Mouse (Mus musculus) forebrain, embryonic 12.5 days (tissue): Measurements from ENCODE around the gene Yipf4. TPM values are rescaled to one million over a fixed set of nuclear protein-coding genes. Genes with fewer than 3 reads are reported as not detected.
"Not testable (repeated sequence)": the region's sequence is repeated elsewhere in the genome, so short reads cannot be mapped to it uniquely, and the experiment has no call there.

Experiments used
- ATAC-seq: fragments of 200-750 bp; cut with Nextera tagmentation; 2 replicates; pipeline ENCODE4 v1.8.0; 2017; ENCODE audit warnings: moderate TSS enrichment; ENCODE audit not compliant: low FRiP score
- H3K27ac ChIP-seq: fragments of 300-500 bp; sonication (generic); 2 replicates; pipeline ENCODE4 v1.5.1; 2016; ENCODE audit warnings: mild to moderate bottlenecking
- H3K27me3 ChIP-seq: fragments of 300-500 bp; sonication (generic); 2 replicates; pipeline ENCODE4 v1.6.1; 2016; ENCODE audit warnings: mild to moderate bottlenecking
- H3K36me3 ChIP-seq: fragments of 300-500 bp; sonication (generic); replicated peaks from 2 replicates; pipeline ENCODE4 v1.6.1; 2016; ENCODE audit warnings: mild to moderate bottlenecking
- H3K4me1 ChIP-seq: fragments of 300-500 bp; sonication (generic); 2 replicates; pipeline ENCODE4 v1.6.1; 2016
- H3K4me2 ChIP-seq: fragments of 300-500 bp; sonication (generic); 2 replicates; pipeline ENCODE4 v1.6.1; 2016; ENCODE audit warnings: mild to moderate bottlenecking, moderate library complexity
- H3K4me3 ChIP-seq: fragments of 300-500 bp; sonication (generic); replicated peaks from 2 replicates; pipeline ENCODE4 v1.5.1; 2016; ENCODE audit warnings: mild to moderate bottlenecking
- H3K9ac ChIP-seq: fragments of 300-500 bp; sonication (generic); 2 replicates; pipeline ENCODE4 v1.6.1; 2016; ENCODE audit warnings: mild to moderate bottlenecking
- H3K9me3 ChIP-seq: fragments of 300-500 bp; sonication (generic); 2 replicates; pipeline ENCODE4 v1.6.1; 2016
- WGBS: fragments of 180-500 bp; shearing (Covaris S2); methylation state at CpG from one replicate; pipeline ENCODE4 v1.1.7; 2016; 5-methylcytosine and 5-hydroxymethylcytosine counted together
- polyA plus RNA-seq: library from polyadenylated mRNA; unstranded; fragments of >200 nt; fragmentation: Nextera tagmentation; extraction: Ambion mirVana; gene quantifications from 2 replicates; pipeline ENCODE4 v1.2.1, GENCODE M21; 2016

Gene Yipf4
- 52.6 and 54.9 TPM in 2 replicates for polyA plus RNA-seq

DNA sequence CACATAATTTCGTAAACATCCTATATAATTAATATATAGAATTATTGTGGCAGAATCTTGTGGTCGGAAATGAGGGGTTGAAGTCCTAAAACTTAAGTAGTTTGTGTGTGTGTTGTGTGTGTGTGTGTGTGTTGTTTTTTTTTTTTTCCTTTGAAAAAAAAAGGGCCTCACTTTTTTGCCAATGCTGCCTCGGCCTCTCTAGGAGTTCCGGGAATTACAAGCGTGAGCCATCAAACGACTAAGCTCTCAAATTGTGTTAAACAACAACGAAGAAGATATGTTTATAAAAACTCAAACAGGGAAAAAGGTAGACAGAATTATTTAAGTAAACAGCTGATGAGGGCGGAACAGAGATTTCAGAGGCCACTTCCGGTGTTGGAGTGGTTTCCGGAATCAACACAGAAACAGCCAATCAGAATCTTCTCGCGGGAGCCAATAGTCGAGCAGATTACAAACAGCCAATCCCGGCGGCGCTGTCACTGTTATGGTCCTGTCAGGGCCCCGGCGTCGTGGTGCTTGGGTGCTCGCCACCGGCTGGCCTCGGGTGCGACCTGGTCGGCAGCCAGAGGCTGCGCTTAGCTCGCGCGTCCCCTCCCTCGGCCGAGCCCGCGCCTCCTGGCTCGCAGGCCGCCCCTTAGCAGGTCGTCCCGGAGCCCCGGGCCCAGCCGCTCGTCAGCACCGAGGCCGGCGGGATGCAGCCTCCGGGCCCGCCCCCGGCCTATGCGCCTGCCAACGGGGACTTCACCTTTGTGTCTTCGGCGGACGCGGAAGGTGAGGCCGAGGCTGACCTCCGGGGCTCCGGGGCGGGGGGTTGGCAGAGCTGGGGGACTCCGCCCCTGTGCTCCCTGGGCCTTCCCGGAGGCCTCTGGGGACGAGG lies at the start of gene Yipf4:
Gene Yipf4, plus strand, starts transcription at position 470 of the 877 bp plus-strand sequence.
- WGBS: 4% methylated on average over 58 of the region's 58 CpGs
- Histone ChIP-seq H3K9me3 (no peaks in the 10 kb centered on the region), H3K4me2 (peak within 1 kb of the TSS; percentile 69), H3K4me3 (peak within 1 kb of the TSS; percentile 99), H3K27me3 (no peaks in the 10 kb centered on the region; the same call in 1 of the 2 replicates), H3K27ac (peak within 1 kb of the TSS; percentile 80), H3K4me1 (peaks cover 6% of the 10 kb centered on the region), H3K9ac (peak within 1 kb of the TSS; percentile 91), H3K36me3 (peaks cover 15% of the 10 kb centered on the region)
- ATAC-seq: peak; percentile 100

DNA sequence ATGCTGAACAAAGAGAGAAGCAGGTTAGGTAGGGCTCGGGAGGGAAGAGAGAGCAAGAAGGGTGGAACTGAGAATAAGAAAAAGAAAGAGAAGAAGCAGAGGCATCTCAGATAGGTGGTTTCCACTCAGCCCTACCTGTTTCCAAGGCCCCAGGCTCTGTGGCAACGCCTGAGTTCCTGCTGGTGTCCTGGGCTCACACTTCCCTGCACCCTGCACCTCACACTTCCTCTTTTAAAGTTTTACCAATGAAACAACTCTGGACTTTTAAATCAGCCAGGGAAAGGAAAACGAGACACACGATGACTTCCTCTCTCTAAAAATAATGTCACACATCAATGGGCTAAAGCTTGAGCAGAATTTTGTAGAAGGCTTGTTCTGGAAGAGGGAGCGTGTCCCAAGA lies 48.8 kb upstream of the Yipf4 start:
- Histone ChIP-seq H3K27ac (no peak overlapping the region), H3K36me3 (no peaks in the 10 kb centered on the region), H3K27me3 (no peaks in the 10 kb centered on the region), H3K9ac (no peak overlapping the region), H3K4me2 (no peak overlapping the region), H3K4me1 (no peaks in the 10 kb centered on the region), H3K4me3 (no peak overlapping the region), H3K9me3 (no peaks in the 10 kb centered on the region)
- ATAC-seq: no peak
- 82% methylated on average over 5 of the region's 5 CpGs for WGBS

DNA sequence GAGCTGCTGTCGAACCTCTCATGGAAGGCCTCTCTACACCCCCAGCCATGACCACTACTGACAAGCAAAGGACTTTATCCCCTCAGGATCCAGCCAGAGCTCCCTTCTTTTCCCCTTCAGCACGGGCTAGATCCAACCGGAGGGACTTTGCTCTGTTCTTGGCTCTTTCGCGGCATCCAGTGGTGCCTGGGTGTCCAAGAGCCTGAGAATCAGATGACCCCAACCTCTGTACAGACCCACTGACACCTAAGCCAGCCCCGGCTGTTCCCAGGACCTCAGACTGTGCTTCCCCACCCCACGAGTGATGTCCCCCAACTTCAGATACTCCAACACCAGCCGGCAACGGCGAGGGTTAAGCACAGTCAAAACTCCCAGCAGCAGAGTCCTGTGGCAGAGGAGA lies 39.5 kb upstream of the Yipf4 start:
- ATAC-seq: no peak
- Histone ChIP-seq H3K4me1 (no peaks in the 10 kb centered on the region), H3K4me2 (no peak overlapping the region), H3K27ac (no peak overlapping the region), H3K27me3 (no peaks in the 10 kb centered on the region), H3K36me3 (no peaks in the 10 kb centered on the region), H3K4me3 (no peak overlapping the region), H3K9ac (no peak overlapping the region), H3K9me3 (no peaks in the 10 kb centered on the region)
- WGBS: 91% methylated on average over 10 of the region's 10 CpGs

DNA sequence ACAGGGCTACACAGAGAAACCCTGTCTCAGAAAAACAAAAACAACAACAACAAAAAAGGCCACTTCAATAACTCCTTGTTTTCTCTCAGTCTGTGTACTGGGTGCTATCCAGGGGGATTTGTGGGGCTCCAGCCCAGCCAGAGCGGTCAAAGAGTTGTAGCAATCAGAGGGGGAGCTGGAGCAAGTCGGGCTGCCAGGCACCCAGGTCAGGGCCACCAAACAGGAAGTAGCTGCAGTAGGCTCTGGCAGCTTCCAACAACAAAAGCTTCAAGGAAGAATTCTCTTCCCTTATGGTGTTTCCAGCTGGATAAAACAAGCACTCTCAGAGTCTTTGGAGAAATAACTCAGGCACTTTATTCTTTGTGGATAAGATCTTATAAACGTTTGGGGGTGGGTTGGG lies 35.4 kb upstream of the Yipf4 start:
- Histone ChIP-seq H3K36me3 (no peaks in the 10 kb centered on the region), H3K27ac (no peak overlapping the region), H3K9ac (no peak overlapping the region), H3K4me2 (no peak overlapping the region), H3K9me3 (no peaks in the 10 kb centered on the region), H3K27me3 (no peaks in the 10 kb centered on the region), H3K4me3 (no peak overlapping the region), H3K4me1 (no peaks in the 10 kb centered on the region)
- WGBS: 82% methylated on average over 3 of the region's 3 CpGs
- ATAC-seq: no peak

DNA sequence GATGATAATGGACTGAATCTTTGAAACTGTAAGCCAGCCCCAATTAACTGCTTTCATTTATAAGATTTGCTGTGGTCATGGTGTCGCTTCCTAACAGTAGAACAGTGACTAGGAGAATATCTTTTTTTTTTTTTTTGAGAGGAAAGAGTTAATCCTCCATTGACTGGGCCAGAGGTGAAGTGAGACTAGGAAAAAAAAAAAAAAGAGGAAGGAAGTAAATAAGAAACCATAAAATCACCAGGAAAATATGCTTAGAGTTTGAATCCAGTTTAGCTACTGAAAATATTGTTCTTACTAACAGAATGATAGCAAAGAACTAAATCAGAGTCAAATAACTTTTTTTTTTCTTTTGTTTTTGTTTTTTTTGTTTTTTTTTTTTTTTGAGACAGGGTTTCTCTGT lies 34.6 kb upstream of the Yipf4 start:
- H3K4me1 ChIP-seq: no peaks in the 10 kb centered on the region

DNA sequence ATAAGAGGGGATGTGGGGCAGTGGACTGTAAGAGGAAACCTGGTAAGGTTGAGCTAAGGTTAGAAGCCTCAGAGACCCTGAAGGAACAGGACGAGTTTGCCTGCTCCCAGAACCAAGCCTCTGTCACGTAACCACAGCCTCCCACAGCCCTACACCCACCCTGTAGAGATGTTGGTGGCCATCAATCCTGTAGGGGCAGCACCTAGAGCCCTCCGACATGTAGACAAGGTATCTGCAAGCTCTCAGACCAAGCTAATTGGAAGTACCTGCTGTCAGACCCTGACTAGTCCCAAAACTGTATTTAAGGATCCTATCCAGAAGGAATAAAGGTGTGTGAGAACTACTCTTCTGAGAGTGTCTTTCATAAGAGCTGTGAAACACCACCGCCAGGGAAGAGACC lies 33.9 kb upstream of the Yipf4 start:
- 90% methylated on average over 4 of the region's 4 CpGs for WGBS

More for the DNA sequence above, 34.6 kb upstream of the Yipf4 start:
- no peak overlapping the region for H3K9ac ChIP-seq
- 96% methylated on average over 1 of the region's 1 CpGs for WGBS
- no peak overlapping the region for H3K4me3 ChIP-seq
- no peak overlapping the region for H3K27ac ChIP-seq
- ATAC-seq: no peak
- H3K36me3 ChIP-seq: no peaks in the 10 kb centered on the region
- H3K4me2 ChIP-seq: no peak overlapping the region
- H3K9me3 ChIP-seq: no peaks in the 10 kb centered on the region
- H3K27me3 ChIP-seq: no peaks in the 10 kb centered on the region

DNA sequence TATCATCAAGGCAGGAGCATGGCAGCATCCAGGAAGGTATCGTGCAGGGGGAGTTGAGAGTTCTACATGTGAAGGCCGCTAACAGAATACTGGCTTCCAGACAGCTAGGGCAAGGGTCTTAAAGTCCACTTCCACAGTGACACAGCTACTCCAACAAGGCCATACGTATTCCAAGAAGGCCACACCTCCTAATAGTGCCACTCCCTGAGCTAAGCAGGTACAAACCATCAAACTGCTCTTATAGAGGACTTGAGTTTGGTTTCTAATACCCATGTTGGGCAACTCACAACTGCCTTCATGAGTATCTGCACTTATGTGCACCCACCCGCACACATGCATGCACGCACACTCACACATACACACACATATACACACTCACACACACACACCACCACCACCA lies 32.5 kb upstream of the Yipf4 start:
- Histone ChIP-seq H3K36me3 (no peaks in the 10 kb centered on the region), H3K27ac (no peak overlapping the region), H3K4me2 (no peak overlapping the region), H3K27me3 (no peaks in the 10 kb centered on the region), H3K9me3 (no peaks in the 10 kb centered on the region), H3K9ac (no peak overlapping the region), H3K4me1 (no peaks in the 10 kb centered on the region), H3K4me3 (no peak overlapping the region)
- no peak for ATAC-seq
- 93% methylated on average over 5 of the region's 5 CpGs for WGBS

More for the DNA sequence above, 33.9 kb upstream of the Yipf4 start:
- no peak overlapping the region for H3K4me3 ChIP-seq
- H3K4me2 ChIP-seq: no peak overlapping the region
- H3K9ac ChIP-seq: no peak overlapping the region
- H3K9me3 ChIP-seq: no peaks in the 10 kb centered on the region
- no peaks in the 10 kb centered on the region for H3K36me3 ChIP-seq
- H3K4me1 ChIP-seq: no peaks in the 10 kb centered on the region
- no peak overlapping the region for H3K27ac ChIP-seq
- no peak for ATAC-seq
- no peaks in the 10 kb centered on the region for H3K27me3 ChIP-seq

DNA sequence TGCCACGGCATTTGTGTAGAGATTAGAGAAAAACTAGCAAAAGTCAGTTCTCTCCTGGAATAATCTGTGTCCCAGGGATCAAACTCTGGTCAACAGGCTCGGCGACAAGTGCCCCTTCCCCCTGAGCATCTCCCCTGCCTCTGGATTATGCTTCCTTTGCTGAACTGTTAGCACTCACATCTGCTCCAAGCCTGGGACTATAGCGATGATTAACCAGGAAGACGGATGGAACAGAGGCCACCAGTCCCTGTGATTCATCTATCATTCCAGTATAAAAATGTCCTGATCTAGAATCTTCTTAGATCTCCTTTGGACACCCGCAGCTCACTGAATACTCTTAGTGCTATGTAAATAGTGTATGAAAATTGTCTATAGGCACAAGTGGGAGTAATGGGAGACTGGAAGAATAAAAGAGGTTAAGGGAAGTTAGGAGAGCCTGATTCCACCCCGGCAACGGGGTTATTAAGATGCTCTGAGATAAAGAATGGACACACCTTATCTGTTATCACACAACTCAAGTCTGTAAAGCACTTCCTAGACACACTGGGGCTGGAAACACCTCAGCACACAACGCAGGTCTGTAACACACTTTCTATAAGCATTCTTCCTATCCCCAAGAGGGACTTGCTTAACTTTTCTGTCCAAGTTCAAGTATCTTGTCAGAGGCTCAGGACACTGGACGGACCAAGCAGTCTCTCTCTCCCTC lies 31.2 kb upstream of the Yipf4 start:
- Histone ChIP-seq H3K4me2 (no peak overlapping the region), H3K4me3 (no peak overlapping the region), H3K9me3 (no peaks in the 10 kb centered on the region), H3K27me3 (no peaks in the 10 kb centered on the region), H3K9ac (no peak overlapping the region), H3K36me3 (no peaks in the 10 kb centered on the region), H3K4me1 (no peaks in the 10 kb centered on the region), H3K27ac (no peak overlapping the region)
- 77% methylated on average over 10 of the region's 10 CpGs for WGBS
- no peak for ATAC-seq

DNA sequence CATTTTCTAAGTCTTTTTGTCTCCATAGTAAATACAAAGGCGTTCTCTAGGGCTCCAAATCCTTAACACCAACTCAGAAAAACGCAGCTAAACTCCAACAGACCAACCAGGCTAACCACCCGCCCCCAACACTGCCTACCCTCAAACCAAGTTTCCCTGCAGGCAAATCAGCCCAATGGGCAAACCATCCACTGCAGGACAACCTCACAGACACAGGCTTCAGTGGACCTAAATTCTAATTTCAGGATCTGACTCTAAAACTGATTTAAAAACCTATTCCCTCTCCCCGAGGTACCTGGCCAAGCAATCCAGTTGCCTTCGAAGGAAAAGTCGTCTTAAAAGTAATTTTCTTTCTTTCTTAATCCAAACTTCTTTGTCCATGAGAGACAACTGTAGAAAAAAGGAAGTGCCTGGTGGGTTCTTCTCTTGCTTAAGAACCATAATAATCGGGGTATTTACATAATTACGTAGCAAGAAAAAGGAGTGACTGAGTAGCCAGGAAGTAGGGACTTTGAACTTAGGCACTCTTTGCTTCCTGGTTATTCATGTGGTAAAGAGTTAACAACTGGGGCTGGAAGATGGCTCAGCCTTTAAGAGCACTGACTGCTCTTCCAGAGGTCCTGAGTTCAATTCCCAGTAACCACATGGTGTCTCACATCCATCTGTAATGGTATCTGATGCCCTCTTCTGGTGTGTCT lies 30.4 kb upstream of the Yipf4 start, which contains the start of gene Nlrc4:
Gene Nlrc4, minus strand, starts transcription at position 432 of the 698 bp plus-strand sequence.
- Histone ChIP-seq H3K4me3 (no peak within 1 kb of the TSS), H3K4me1 (no peaks in the 10 kb centered on the region), H3K27me3 (no peaks in the 10 kb centered on the region), H3K36me3 (no peaks in the 10 kb centered on the region), H3K27ac (no peak within 1 kb of the TSS), H3K4me2 (no peak within 1 kb of the TSS), H3K9ac (no peak within 1 kb of the TSS), H3K9me3 (no peaks in the 10 kb centered on the region)
- 61% methylated on average over 8 of the region's 8 CpGs for WGBS
- ATAC-seq: no peak

DNA sequence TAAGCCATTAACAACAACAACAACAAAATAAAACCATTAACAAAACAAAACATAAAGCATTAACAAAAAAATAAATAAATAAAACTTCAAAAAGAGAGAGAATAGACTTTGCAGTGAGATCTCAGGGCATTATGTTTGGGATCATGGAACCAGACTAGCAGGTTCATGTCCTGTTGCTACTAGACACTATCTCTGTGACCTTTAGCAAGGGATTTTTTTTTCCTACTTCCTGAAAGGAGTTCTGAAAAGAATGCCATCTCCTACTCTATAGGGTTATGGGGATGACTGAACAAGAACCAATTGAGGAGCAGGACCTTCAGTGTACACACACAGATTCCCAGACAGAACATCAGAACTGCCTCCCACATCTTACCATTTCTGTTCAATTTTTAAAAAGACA lies 25.8 kb upstream of the Yipf4 start:
- no peak overlapping the region for H3K4me2 ChIP-seq
- no peak overlapping the region for H3K27ac ChIP-seq
- H3K4me1 ChIP-seq: no peaks in the 10 kb centered on the region
- no peaks in the 10 kb centered on the region for H3K27me3 ChIP-seq
- H3K4me3 ChIP-seq: no peak overlapping the region
- no peak for ATAC-seq
- H3K36me3 ChIP-seq: no peaks in the 10 kb centered on the region
- H3K9me3 ChIP-seq: no peaks in the 10 kb centered on the region
- H3K9ac ChIP-seq: no peak overlapping the region

DNA sequence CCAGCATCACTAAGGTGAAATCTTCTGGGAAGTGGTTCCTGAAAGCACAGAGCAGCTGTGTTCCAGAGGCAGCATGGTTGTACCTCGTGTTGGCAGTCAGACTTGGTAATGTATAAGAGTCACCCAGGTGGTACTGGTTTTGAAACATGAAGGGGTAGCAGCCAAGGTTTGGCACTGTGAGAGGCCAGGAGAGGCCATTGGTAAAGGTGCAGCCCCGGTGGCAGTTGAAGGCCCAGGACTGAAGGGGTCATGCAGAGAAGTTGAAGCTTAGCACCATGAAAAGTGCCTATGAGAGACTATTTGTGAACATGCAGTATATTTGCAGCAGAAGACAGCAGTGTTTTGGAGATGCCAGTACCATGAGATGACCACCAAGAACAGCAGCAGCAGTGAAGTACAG lies 21.3 kb upstream of the Yipf4 start:
- not testable (repeated sequence) for H3K36me3 ChIP-seq, H3K27me3 ChIP-seq, H3K27ac ChIP-seq, H3K4me2 ChIP-seq, H3K9me3 ChIP-seq, H3K4me3 ChIP-seq, H3K9ac ChIP-seq, H3K4me1 ChIP-seq, ATAC-seq
- WGBS: 78% methylated on average over 2 of the region's 2 CpGs

DNA sequence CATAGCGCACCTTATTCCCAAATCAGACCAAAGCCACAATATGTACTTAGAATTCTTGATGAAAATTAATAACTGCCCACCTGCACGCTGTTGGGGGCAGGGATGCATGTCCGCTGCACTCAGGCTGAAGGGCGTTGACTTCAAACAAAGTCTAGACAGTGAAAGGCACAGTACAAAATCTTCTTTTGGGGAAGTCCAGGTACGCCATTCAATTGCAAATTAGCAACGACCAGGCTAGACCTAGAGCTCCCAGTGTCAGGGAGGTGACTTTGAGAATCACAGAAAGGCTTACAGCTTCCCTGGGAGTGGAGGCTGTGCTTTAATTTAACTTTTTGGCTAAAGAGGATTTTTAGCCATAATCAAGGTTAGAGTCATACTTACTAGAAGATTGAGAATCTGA lies 19.2 kb upstream of the Yipf4 start:
- not testable (repeated sequence) for H3K27me3 ChIP-seq, H3K4me1 ChIP-seq, H3K36me3 ChIP-seq, H3K9ac ChIP-seq, ATAC-seq, H3K4me3 ChIP-seq, H3K4me2 ChIP-seq, H3K9me3 ChIP-seq, H3K27ac ChIP-seq
- WGBS: 77% methylated on average over 6 of the region's 6 CpGs
